Mouse (Mus musculus) midbrain, embryonic 10.5 days (tissue): ENCODE data around the gene Taar7e. TPM values are rescaled to one million over a fixed set of nuclear protein-coding genes. Genes with fewer than 3 reads are reported as not detected.
A peak's percentile ranks its signal among the peaks of the same experiment; 100 is the strongest.
"Not testable (repeated sequence)": the region's sequence is repeated elsewhere in the genome, so short reads cannot be mapped to it uniquely, and the experiment has no call there.

Source experiments
- DNase-seq: peaks from one replicate; pipeline ENCODE4 v3.0.0-alpha.2; 2017; ENCODE audit warnings: low spot score
- H3K27ac ChIP-seq: fragments of 300-500 bp; sonication (generic); replicated peaks from 2 replicates; pipeline ENCODE4 v1.5.1; 2016; ENCODE audit warnings: mild to moderate bottlenecking
- H3K27me3 ChIP-seq: fragments of 300-500 bp; sonication (generic); 2 replicates; pipeline ENCODE4 v1.6.1; 2016; ENCODE audit warnings: low read depth, mild to moderate bottlenecking; ENCODE audit not compliant: poor library complexity, severe bottlenecking
- H3K36me3 ChIP-seq: fragments of 300-500 bp; sonication (generic); 2 replicates; pipeline ENCODE4 v1.6.1; 2016; ENCODE audit warnings: mild to moderate bottlenecking, moderate library complexity
- H3K4me1 ChIP-seq: fragments of 300-500 bp; sonication (generic); 2 replicates; pipeline ENCODE4 v1.6.1; 2016
- H3K4me3 ChIP-seq: fragments of 300-500 bp; sonication (generic); 2 replicates; pipeline ENCODE4 v1.5.1; 2016; ENCODE audit warnings: mild to moderate bottlenecking, moderate library complexity
- H3K9me3 ChIP-seq: fragments of 300-500 bp; sonication (generic); replicated peaks from 2 replicates; pipeline ENCODE4 v1.6.1; 2016; ENCODE audit warnings: mild to moderate bottlenecking
- whole genome bisulfite sequencing: fragments of 180-500 bp; shearing (Covaris S2); methylation state at CpG from one replicate; pipeline ENCODE4 v1.1.7; 2016; 5-methylcytosine and 5-hydroxymethylcytosine counted together
- polyA plus RNA-seq: library from polyadenylated mRNA; unstranded; fragments of >200 nt; fragmentation: Nextera tagmentation; extraction: Ambion mirVana; gene quantifications from 2 replicates; pipeline ENCODE4 v1.2.1, GENCODE M21; 2016

The Taar7e gene
- polyA plus RNA-seq, 1 experiment from 2014 or later: not detected

DNA sequence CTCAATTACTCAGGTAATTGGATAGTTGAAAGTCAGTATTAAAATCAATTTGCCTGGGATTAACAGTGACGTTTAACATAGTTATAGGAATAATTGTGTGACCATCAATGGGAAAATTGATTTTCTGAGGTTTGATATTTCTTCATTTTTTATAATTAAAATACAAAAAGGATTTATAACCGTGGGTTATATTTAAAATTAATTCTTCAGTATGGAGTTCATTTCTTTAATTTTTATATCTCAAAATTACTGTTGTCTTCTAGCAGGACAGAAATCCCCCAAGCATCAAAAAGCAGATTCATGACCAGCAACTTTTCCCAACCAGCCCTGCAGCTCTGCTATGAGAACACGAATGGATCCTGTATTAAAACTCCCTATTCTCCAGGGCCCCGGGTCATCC, 38.8 kb downstream of the Taar7e start, which contains the start of gene Taar8a:
TSS of gene Taar8a (plus strand) at position 301 of the 400 bp plus-strand sequence.
- not testable (repeated sequence) for H3K27ac ChIP-seq, DNase-seq, H3K4me3 ChIP-seq, H3K9me3 ChIP-seq, H3K36me3 ChIP-seq, H3K27me3 ChIP-seq, H3K4me1 ChIP-seq
- 86% methylated on average over 2 of the region's 4 CpGs for WGBS

GRCm38 (mm10) chr10:24080166-24080565, 42.8 kb downstream of the Taar7e start:
- Histone ChIP-seq H3K27ac (no peak overlapping the region), H3K4me3 (no peak overlapping the region), H3K9me3 (no peaks in the 10 kb centered on the region), H3K36me3 (no peaks in the 10 kb centered on the region), H3K4me1 (no peaks in the 10 kb centered on the region), H3K27me3 (no peaks in the 10 kb centered on the region)
- DNase-seq: peak; percentile 33
- 41% methylated on average over 3 of the region's 3 CpGs for WGBS

GRCm38 (mm10) chr10:24085936-24086335, 48.5 kb downstream of the Taar7e start:
- Histone ChIP-seq H3K9me3 (no peaks in the 10 kb centered on the region), H3K27me3 (no peaks in the 10 kb centered on the region), H3K4me1 (peaks cover 5% of the 10 kb centered on the region), H3K4me3 (no peak overlapping the region), H3K27ac (no peak overlapping the region), H3K36me3 (no peaks in the 10 kb centered on the region)
- 62% methylated on average over 5 of the region's 5 CpGs for WGBS
- DNase-seq: no peak

GRCm38 (mm10) chr10:24086555-24086954, 49.1 kb downstream of the Taar7e start:
- DNase-seq: no peak
- no peak overlapping the region for H3K4me3 ChIP-seq
- no peaks in the 10 kb centered on the region for H3K36me3 ChIP-seq
- no peaks in the 10 kb centered on the region for H3K27me3 ChIP-seq
- no peak overlapping the region for H3K27ac ChIP-seq
- H3K9me3 ChIP-seq: no peaks in the 10 kb centered on the region
- 76% methylated on average over 5 of the region's 5 CpGs for WGBS
- peaks cover 5% of the 10 kb centered on the region for H3K4me1 ChIP-seq

GRCm38 (mm10) chr10:24087168-24087567, 49.8 kb downstream of the Taar7e start:
- Histone ChIP-seq H3K27me3 (no peaks in the 10 kb centered on the region), H3K9me3 (no peaks in the 10 kb centered on the region), H3K4me1 (peaks cover 5% of the 10 kb centered on the region), H3K4me3 (no peak overlapping the region), H3K27ac (no peak overlapping the region), H3K36me3 (no peaks in the 10 kb centered on the region)
- DNase-seq: no peak
- WGBS: 91% methylated on average over 2 of the region's 2 CpGs

Other genes starting within 250 kb of the Taar7e start
- 10.4 and 12.2 TPM in 2 replicates for gene Slc18b1, start 240.6 kb upstream of the Taar7e start, polyA plus RNA-seq
- gene Vnn3, start 186.2 kb upstream of the Taar7e start, polyA plus RNA-seq: not detected in 2 replicates
- 2.2 and 3.5 TPM in 2 replicates for gene Vnn1, start 142.9 kb upstream of the Taar7e start, polyA plus RNA-seq
- gene Taar1, start 117.3 kb upstream of the Taar7e start, polyA plus RNA-seq: not detected in 2 replicates
- not detected in 2 replicates for gene Taar2, start 99.0 kb upstream of the Taar7e start, polyA plus RNA-seq
- not detected in 2 replicates for gene Taar3, start 88.1 kb upstream of the Taar7e start, polyA plus RNA-seq
- gene Taar4, start 77.1 kb upstream of the Taar7e start, polyA plus RNA-seq: not detected in 2 replicates
- gene Taar5, start 66.9 kb upstream of the Taar7e start, polyA plus RNA-seq: not detected in 2 replicates
- gene Taar6, start 52.0 kb upstream of the Taar7e start, polyA plus RNA-seq: not detected in 2 replicates
- gene Taar7a, start 44.1 kb upstream of the Taar7e start, polyA plus RNA-seq: not detected in 2 replicates
- gene Taar7b, start 37.7 kb upstream of the Taar7e start, polyA plus RNA-seq: not detected in 2 replicates
- gene Taar7d, start 10.4 kb upstream of the Taar7e start, polyA plus RNA-seq: not detected in 2 replicates
- gene Taar7f, start 11.9 kb downstream of the Taar7e start, polyA plus RNA-seq: not detected in 2 replicates
- gene Taar8a, start 38.9 kb downstream of the Taar7e start, polyA plus RNA-seq: not detected in 2 replicates
- gene Taar8b, start 54.7 kb downstream of the Taar7e start, polyA plus RNA-seq: not detected in 2 replicates
- not detected in 2 replicates for gene Taar8c, start 64.3 kb downstream of the Taar7e start, polyA plus RNA-seq
- gene Taar9, start 71.9 kb downstream of the Taar7e start, polyA plus RNA-seq: 0.11 TPM in 1 of 2 replicates, not detected in the other
- gene Stx7, start 111.7 kb downstream of the Taar7e start, polyA plus RNA-seq: 52.7 and 72.1 TPM in 2 replicates
- gene Moxd1, start 185.9 kb downstream of the Taar7e start, polyA plus RNA-seq: 3.7 and 5.5 TPM in 2 replicates